In the genomic region with DNA sequence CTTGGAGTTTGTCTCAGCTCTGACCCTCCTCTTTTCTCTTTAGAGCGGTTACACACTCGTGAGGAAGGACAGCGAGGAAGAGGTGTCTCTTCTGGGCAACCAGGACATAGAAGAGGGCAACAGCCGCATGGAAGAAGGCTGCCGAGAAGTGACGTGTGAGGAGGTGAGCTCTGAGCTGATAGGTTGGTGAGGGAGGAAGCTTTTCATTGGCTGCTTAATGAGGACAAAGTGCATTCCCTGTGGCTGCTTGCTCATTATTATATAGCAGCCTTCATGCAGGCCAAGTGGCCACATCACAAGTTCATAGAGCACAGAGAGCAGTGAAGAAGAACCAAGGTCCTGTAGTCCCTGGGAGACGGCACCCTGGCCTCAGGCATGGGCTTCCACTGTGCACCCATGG, we compare ENCODE assay signal across 10 mouse cellular contexts. TPM values are rescaled to one million over a fixed set of nuclear protein-coding genes. Genes with fewer than 3 reads are reported as not detected.
"Had no signal": no experiment of that assay in that cellular context is flagged by ENCODE, and none has a peak within 500 bp of the region (broad histone marks: within the 10 kb centered on the region; RNA-seq: fewer than 3 reads in every experiment).

No protein-coding gene starts in this region.

- H3K27ac ChIP-seq: limb, embryonic 13.5 days; liver, embryonic 14.5 days; midbrain, embryonic 12.5 days; stomach, embryonic 15.5 days had no signal

- H3K4me3 ChIP-seq: limb, embryonic 13.5 days; midbrain, embryonic 12.5 days; stomach, embryonic 15.5 days had no signal

- H3K4me1 ChIP-seq: limb, embryonic 13.5 days; midbrain, embryonic 12.5 days; stomach, embryonic 15.5 days had no signal

- H3K9me3 ChIP-seq: limb, embryonic 13.5 days; midbrain, embryonic 12.5 days; stomach, embryonic 15.5 days had no signal

- DNase-seq: left cerebral cortex, postnatal 4 days; lung, adult 18-20 months; right cerebral cortex, postnatal 14 days; thymus, postnatal 4 days had no signal

- H3K9ac ChIP-seq: limb, embryonic 13.5 days; liver, embryonic 14.5 days; midbrain, embryonic 12.5 days; stomach, embryonic 15.5 days had no signal

- H3K27me3 ChIP-seq: limb, embryonic 13.5 days; midbrain, embryonic 12.5 days; stomach, embryonic 15.5 days had no signal

- H3K4me2 ChIP-seq: limb, embryonic 13.5 days; midbrain, embryonic 12.5 days; stomach, embryonic 15.5 days had no signal

- ATAC-seq: midbrain, embryonic 16.5 days had no signal

RNA-seq across cellular contexts. Expression of a gene that starts 6.5 kb away (rescaled TPM):
- polyA plus RNA-seq: liver, adult 2 months had no signal
